Mouse (Mus musculus): Measurements from ENCODE around the gene Gnb1.
"Not testable (repeated sequence)": the region's sequence is repeated elsewhere in the genome, so short reads cannot be mapped to it uniquely, and the experiment has no call there.

The Gnb1 gene

GRCm38 (mm10) chr4:155490990-155491504 lies at the start of gene Gnb1:
Gnb1 (plus strand) TSS chr4:155491361.
- DNase-seq = peak; percentile 91

- no peak for DNase-seq
These were observed 48.4 kb upstream of the Gnb1 start for GRCm38 (mm10) chr4:155442808-155443207.

GRCm38 (mm10) chr4:155451597-155451996 lies 39.6 kb upstream of the Gnb1 start:
- no peak for DNase-seq

GRCm38 (mm10) chr4:155458575-155458974 lies 32.6 kb upstream of the Gnb1 start:
- DNase-seq = no peak

GRCm38 (mm10) chr4:155463050-155463449 lies 28.1 kb upstream of the Gnb1 start:
- DNase-seq = no peak

GRCm38 (mm10) chr4:155463611-155464010 lies 27.6 kb upstream of the Gnb1 start:
- DNase-seq = no peak

GRCm38 (mm10) chr4:155464061-155464460 lies 27.1 kb upstream of the Gnb1 start:
- no peak for DNase-seq

GRCm38 (mm10) chr4:155465607-155466006 lies 25.6 kb upstream of the Gnb1 start:
- no peak for DNase-seq

GRCm38 (mm10) chr4:155466080-155466479 lies 25.1 kb upstream of the Gnb1 start:
- no peak for DNase-seq

- no peak for DNase-seq
These were observed 23.7 kb upstream of the Gnb1 start for GRCm38 (mm10) chr4:155467237-155468010.

GRCm38 (mm10) chr4:155468952-155469351 lies 22.2 kb upstream of the Gnb1 start, which contains the start of gene Tmem52:
Tmem52 (plus strand) TSS chr4:155469114.
- no peak for DNase-seq

GRCm38 (mm10) chr4:155469590-155470262 lies 21.4 kb upstream of the Gnb1 start:
- no peak for DNase-seq

GRCm38 (mm10) chr4:155470263-155470953 lies 20.8 kb upstream of the Gnb1 start:
- no peak for DNase-seq

- DNase-seq = no peak
These were observed 20.2 kb upstream of the Gnb1 start for GRCm38 (mm10) chr4:155470997-155471396.

GRCm38 (mm10) chr4:155471406-155471805 lies 19.8 kb upstream of the Gnb1 start:
- DNase-seq = no peak

GRCm38 (mm10) chr4:155472716-155473290 lies 18.4 kb upstream of the Gnb1 start:
- peak; percentile 89 for DNase-seq

- DNase-seq = peak; percentile 84
These were observed 17.8 kb upstream of the Gnb1 start for GRCm38 (mm10) chr4:155473319-155473718.

GRCm38 (mm10) chr4:155473796-155474195 lies 17.4 kb upstream of the Gnb1 start:
- not testable (repeated sequence) for DNase-seq

GRCm38 (mm10) chr4:155481381-155482124 lies 9.6 kb upstream of the Gnb1 start:
- peak; percentile 72 for DNase-seq

- no peak for DNase-seq
These were observed 9.1 kb upstream of the Gnb1 start for GRCm38 (mm10) chr4:155482125-155482480.

- no peak for DNase-seq
These were observed 8.2 kb upstream of the Gnb1 start for GRCm38 (mm10) chr4:155482733-155483540.
